Mouse (Mus musculus) embryo, embryonic 11 days (tissue): ENCODE data around the gene Pros1.
A peak's percentile ranks its signal among the peaks of the same experiment; 100 is the strongest.

Experiments used
- DNase-seq: peaks from one replicate; pipeline ENCODE4 v3.0.0-alpha.2; 2015

Pros1 gene

GRCm38 (mm10) chr16:62854191-62855068 is at the start of gene Pros1:
Pros1 (plus strand) TSS chr16:62854307.
- peak; percentile 81 for DNase-seq

- no peak for DNase-seq
These were observed 49.5 kb upstream of the Pros1 start for GRCm38 (mm10) chr16:62804621-62805020.

- peak; percentile 29 for DNase-seq
These were observed 46.7 kb upstream of the Pros1 start for GRCm38 (mm10) chr16:62807249-62807979.

GRCm38 (mm10) chr16:62810855-62811254 is 43.3 kb upstream of the Pros1 start:
- DNase-seq: no peak

GRCm38 (mm10) chr16:62813790-62814189 is 40.3 kb upstream of the Pros1 start:
- no peak for DNase-seq

GRCm38 (mm10) chr16:62814491-62814890 is 39.6 kb upstream of the Pros1 start, which contains the start of gene Stx19:
Stx19 (plus strand) TSS chr16:62814676.
- no peak for DNase-seq

- DNase-seq: no peak
These were observed 31.6 kb upstream of the Pros1 start for GRCm38 (mm10) chr16:62822472-62822871.

GRCm38 (mm10) chr16:62826156-62827001 is 27.7 kb upstream of the Pros1 start:
- peak; percentile 77 for DNase-seq

- no peak for DNase-seq
These were observed 22.1 kb upstream of the Pros1 start for GRCm38 (mm10) chr16:62832027-62832426.

- DNase-seq: peak; percentile 70
These were observed 21.6 kb upstream of the Pros1 start for GRCm38 (mm10) chr16:62832481-62832880.

- DNase-seq: no peak
These were observed 19.9 kb upstream of the Pros1 start for GRCm38 (mm10) chr16:62834016-62834735.

GRCm38 (mm10) chr16:62845341-62845740 is 8.8 kb upstream of the Pros1 start:
- no peak for DNase-seq

- DNase-seq: peak; percentile 98
These were observed 7.4 kb upstream of the Pros1 start, which contains the start of gene Arl13b for GRCm38 (mm10) chr16:62846498-62847312. Arl13b (minus strand) TSS chr16:62847040.

- peak; percentile 9 for DNase-seq
These were observed 1.4 kb upstream of the Pros1 start for GRCm38 (mm10) chr16:62852464-62853252.

GRCm38 (mm10) chr16:62853611-62854126 is 438 bp upstream of the Pros1 start:
- peak; percentile 7 for DNase-seq

GRCm38 (mm10) chr16:62855385-62855784 is 1.3 kb downstream of the Pros1 start:
- peak; percentile 4 for DNase-seq

GRCm38 (mm10) chr16:62856273-62856672 is 2.2 kb downstream of the Pros1 start:
- no peak for DNase-seq

GRCm38 (mm10) chr16:62857498-62857897 is 3.4 kb downstream of the Pros1 start:
- DNase-seq: no peak

- DNase-seq: peak; percentile 16
These were observed 3.9 kb downstream of the Pros1 start for GRCm38 (mm10) chr16:62858018-62858417.

- DNase-seq: no peak
These were observed 6.0 kb downstream of the Pros1 start for GRCm38 (mm10) chr16:62860140-62860539.
